ENCODE assay signal across 30 mouse cellular contexts in the genomic region with DNA sequence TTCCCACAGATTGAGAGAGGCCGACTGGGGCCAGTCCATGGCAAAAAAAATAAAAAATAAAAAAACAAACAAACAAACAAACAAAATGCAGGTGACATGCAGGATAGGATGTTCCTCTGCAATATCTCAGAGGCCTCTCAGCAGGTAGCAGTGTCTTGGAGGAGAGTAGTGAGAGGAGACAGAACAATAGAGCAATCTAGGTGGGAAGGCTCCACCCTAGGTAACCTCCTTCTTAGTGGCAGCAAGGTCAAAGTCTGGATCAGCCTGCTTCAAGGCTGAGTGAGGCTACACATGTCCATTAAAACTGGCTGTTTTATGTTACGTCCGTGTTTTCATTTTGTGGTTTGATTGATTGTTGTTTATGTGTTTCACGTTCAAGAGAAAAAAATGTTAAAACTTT. TPM values are rescaled to one million over a fixed set of nuclear protein-coding genes. Genes with fewer than 3 reads are reported as not detected.
"Had no signal": no experiment of that assay in that cellular context is flagged by ENCODE, and none has a peak within 500 bp of the region (broad histone marks: within the 10 kb centered on the region; RNA-seq: fewer than 3 reads in every experiment).

No protein-coding gene starts in this region.

RNA-seq across cellular contexts. Expression of gene Psg18, which starts 36.7 kb away (rescaled TPM):
- polyA plus RNA-seq: limb, embryonic 10.5 days; limb, embryonic 11.5 days; limb, embryonic 12.5 days; limb, embryonic 13.5 days; limb, embryonic 15.5 days; liver, adult 2 months; liver, embryonic 11.5 days; liver, embryonic 12.5 days; liver, embryonic 13.5 days; liver, embryonic 15.5 days; liver, embryonic 16.5 days; liver, postnatal 0 days; lung, adult 2 months; lung, embryonic 14.5 days; lung, embryonic 15.5 days; lung, embryonic 16.5 days; lung, postnatal 0 days; macrophage; midbrain, embryonic 10.5 days; midbrain, embryonic 11.5 days; midbrain, embryonic 12.5 days; midbrain, embryonic 13.5 days; midbrain, embryonic 14.5 days; midbrain, embryonic 15.5 days; midbrain, embryonic 16.5 days; midbrain, postnatal 0 days; myocyte; neural tube, embryonic 11.5 days; neural tube, embryonic 12.5 days had no signal

RNA-seq across cellular contexts. Expression of gene Psg28, which starts 40.4 kb away (rescaled TPM):
- polyA plus RNA-seq: limb, embryonic 10.5 days; limb, embryonic 11.5 days; limb, embryonic 12.5 days; limb, embryonic 13.5 days; limb, embryonic 15.5 days; liver, adult 2 months; liver, embryonic 11.5 days; liver, embryonic 12.5 days; liver, embryonic 13.5 days; liver, embryonic 14.5 days; liver, embryonic 15.5 days; liver, embryonic 16.5 days; liver, postnatal 0 days; lung, adult 2 months; lung, embryonic 14.5 days; lung, embryonic 15.5 days; lung, embryonic 16.5 days; lung, postnatal 0 days; macrophage; midbrain, embryonic 10.5 days; midbrain, embryonic 11.5 days; midbrain, embryonic 12.5 days; midbrain, embryonic 13.5 days; midbrain, embryonic 14.5 days; midbrain, embryonic 15.5 days; midbrain, embryonic 16.5 days; midbrain, postnatal 0 days; neural tube, embryonic 11.5 days; neural tube, embryonic 12.5 days had no signal
